Mouse (Mus musculus): ENCODE results near the gene Crtac1. TPM values are rescaled to one million over a fixed set of nuclear protein-coding genes. Genes with fewer than 3 reads are reported as not detected.

The Crtac1 gene
- 42.1 and 44.0 TPM in 2 replicates for polyA plus RNA-seq (2016; fragmentation: Nextera tagmentation; extraction: Ambion mirVana)

DNA sequence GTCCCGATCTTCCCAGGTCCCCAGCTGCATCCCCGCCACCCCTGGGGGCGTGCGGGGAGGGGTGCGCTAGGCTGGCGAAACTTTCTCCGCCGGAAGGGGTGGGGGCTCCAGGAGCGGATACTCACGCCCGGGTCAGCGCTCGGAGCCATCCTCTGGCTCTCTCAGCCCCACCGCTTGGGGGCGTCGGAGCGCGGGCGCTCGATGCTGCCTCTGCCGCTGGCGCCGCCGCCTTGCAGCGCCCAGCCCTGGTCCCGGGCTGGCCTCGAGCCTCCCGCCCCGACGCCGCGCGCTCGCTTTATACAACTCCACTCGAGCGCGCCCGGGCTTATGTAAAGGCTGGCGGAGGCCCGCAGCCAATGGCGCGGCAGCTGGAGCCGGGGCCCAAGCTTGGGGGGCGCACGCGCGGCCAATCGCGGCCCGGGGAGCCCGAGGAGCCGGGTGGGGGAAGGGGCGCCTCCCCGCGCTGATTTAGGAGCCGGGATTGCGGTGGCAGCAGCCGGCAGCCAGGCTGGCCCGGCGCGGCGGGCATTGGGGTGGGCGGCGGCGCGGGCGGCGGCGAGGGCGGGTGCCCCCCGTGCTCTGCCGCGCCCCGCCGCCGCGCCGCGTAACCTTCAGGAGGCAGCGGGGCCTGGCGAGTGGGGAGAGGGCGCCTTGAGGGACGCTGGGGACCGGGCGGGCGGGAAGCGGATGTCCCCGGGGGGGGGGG lies at the start of gene Crtac1:
Crtac1 (minus strand) TSS at position 299 of the 706 bp plus-strand sequence.
- peak within 1 kb of the TSS; percentile 85 for H3K9ac ChIP-seq
- no peaks in the 10 kb centered on the region for H3K9me3 ChIP-seq
- under 1% methylated on average over 81 of the region's 88 CpGs for WGBS
- H3K27ac ChIP-seq = peak within 1 kb of the TSS; percentile 80
- peak within 1 kb of the TSS; percentile 83 for H3K4me2 ChIP-seq (replicated peaks)
- H3K4me1 ChIP-seq = peaks cover 15% of the 10 kb centered on the region
- ATAC-seq (ENCODE audit: low FRiP score, low read depth) = peak; percentile 96
- no peaks in the 10 kb centered on the region for H3K36me3 ChIP-seq
- peaks cover 42% of the 10 kb centered on the region for H3K27me3 ChIP-seq (replicated peaks)
- peak within 1 kb of the TSS; percentile 61 for H3K4me3 ChIP-seq

DNA sequence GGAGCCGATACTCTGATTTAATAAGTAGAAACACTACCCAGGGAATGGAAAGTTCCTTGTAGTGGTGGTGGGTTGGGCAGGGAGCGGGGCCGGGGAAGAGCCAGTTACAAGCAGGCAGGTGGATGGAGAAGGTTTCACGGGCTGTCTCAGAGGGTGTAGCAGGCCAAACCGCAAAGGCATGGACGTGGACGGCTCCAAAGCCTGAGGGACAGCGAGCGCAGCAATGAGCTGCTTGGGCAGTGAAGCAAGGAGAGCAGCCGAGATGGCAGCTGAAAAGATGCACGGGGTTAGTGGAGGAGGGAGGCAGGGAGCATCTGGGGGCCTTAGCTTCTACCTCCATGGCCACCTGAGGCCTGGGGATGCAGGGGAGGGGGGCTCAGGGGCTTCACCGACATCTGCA lies 46.7 kb upstream of the Crtac1 start:
- Histone ChIP-seq H3K27ac (no peak overlapping the region), H3K9me3 (no peaks in the 10 kb centered on the region), H3K4me2 (replicated peaks) (no peak overlapping the region), H3K36me3 (no peaks in the 10 kb centered on the region), H3K9ac (no peak overlapping the region), H3K4me1 (no peaks in the 10 kb centered on the region), H3K27me3 (replicated peaks) (no peaks in the 10 kb centered on the region), H3K4me3 (no peak overlapping the region)
- 52% methylated on average over 12 of the region's 12 CpGs for WGBS
- no peak; the same call in 1 of the 2 replicates for ATAC-seq (ENCODE audit: low FRiP score, low read depth)

DNA sequence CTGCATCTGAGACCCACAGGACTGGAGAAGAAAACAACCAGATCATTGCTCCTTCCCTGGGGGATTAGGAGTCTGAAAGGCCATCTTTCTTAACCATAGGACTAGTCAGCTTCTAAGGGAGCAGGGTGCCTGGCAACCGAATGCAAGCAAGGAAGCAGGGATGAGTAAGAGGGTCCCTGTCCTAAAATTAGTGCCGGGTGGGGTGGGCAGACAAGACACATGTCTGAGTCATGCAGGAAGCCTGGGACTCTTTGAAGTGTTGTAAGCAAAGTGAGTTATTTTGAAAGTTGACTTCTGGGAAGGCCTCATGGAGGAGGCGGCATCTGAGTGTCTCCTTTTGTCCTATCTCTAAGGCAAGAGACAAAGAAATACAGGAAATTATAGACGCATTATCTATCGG lies 46.2 kb upstream of the Crtac1 start:
- no peaks in the 10 kb centered on the region for H3K36me3 ChIP-seq
- WGBS = 82% methylated on average over 5 of the region's 5 CpGs
- no peak overlapping the region for H3K4me2 ChIP-seq (replicated peaks)
- H3K4me1 ChIP-seq = no peaks in the 10 kb centered on the region
- no peaks in the 10 kb centered on the region for H3K27me3 ChIP-seq (replicated peaks)
- H3K4me3 ChIP-seq = no peak overlapping the region
- H3K9ac ChIP-seq = no peak overlapping the region
- H3K9me3 ChIP-seq = no peaks in the 10 kb centered on the region
- H3K27ac ChIP-seq = no peak overlapping the region
- ATAC-seq (ENCODE audit: low FRiP score, low read depth) = no peak

DNA sequence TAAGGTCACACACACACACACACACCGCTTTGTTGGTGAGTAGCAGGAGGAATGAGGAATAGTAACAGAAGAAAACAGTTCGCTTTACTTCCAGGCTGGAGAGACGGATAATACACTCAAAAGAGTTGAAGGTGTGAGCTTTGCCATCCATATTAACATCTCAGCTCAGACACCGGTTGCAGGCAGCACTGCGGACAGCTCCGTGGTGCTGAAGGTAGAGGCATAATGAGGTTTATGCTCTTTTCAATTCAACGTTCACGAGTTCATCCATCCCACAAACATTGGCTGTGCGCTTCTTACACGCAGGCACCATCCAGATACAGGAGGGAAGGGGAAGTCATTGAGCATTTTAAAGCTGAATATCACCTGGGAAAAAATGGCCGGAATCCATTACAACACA lies 41.2 kb upstream of the Crtac1 start:
- no peaks in the 10 kb centered on the region for H3K9me3 ChIP-seq
- no peaks in the 10 kb centered on the region for H3K4me1 ChIP-seq
- no peak overlapping the region for H3K4me2 ChIP-seq (replicated peaks)
- no peaks in the 10 kb centered on the region for H3K27me3 ChIP-seq (replicated peaks)
- H3K27ac ChIP-seq = no peak overlapping the region
- H3K9ac ChIP-seq = no peak overlapping the region
- no peak overlapping the region for H3K4me3 ChIP-seq
- H3K36me3 ChIP-seq = no peaks in the 10 kb centered on the region
- no peak for ATAC-seq (ENCODE audit: low FRiP score, low read depth)
- WGBS = 33% methylated on average over 11 of the region's 11 CpGs

DNA sequence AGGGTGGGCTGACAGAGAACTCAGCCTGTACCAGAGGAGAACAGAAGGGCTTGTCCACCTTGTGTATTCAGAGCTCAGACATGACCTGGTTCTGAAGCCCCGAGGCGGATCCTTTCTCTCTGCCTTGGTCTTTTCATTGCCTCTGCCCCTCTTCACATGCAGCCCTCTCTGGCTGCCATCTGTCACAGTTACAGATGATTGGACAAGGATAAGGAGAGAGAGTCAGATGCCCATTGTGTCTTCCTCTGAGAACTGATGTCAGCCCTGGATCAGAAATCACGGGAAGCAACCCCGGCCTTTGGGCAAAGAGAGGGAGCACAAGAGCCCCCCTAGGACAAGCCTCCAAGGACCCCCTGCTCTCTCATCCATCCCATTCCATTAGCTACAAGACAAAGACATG lies 40.0 kb upstream of the Crtac1 start:
- Histone ChIP-seq H3K27me3 (replicated peaks) (no peaks in the 10 kb centered on the region), H3K9me3 (no peaks in the 10 kb centered on the region), H3K27ac (no peak overlapping the region), H3K4me2 (replicated peaks) (no peak overlapping the region), H3K4me3 (no peak overlapping the region), H3K9ac (no peak overlapping the region), H3K36me3 (no peaks in the 10 kb centered on the region), H3K4me1 (no peaks in the 10 kb centered on the region)
- ATAC-seq (ENCODE audit: low FRiP score, low read depth) = no peak
- WGBS = 59% methylated on average over 4 of the region's 4 CpGs

DNA sequence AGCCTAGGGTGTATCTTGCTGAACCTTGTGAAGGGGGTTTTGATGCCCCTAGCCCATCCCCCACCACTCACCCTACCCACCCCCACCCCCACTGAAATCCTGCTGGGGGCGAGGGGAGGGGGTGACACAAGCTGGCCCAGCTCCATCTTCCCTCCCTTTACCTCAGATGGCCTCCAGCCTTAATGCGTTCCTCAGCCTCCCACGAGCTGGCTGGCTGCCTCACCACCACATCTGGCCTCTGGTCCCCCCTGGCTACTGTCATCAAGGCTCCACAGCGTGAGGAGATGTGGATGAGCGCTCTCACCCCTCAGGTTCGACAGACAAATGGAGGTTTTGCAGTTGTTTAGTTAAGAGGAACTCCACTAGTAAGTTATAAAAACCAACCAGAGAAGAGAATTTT lies 30.3 kb upstream of the Crtac1 start:
- no peak for ATAC-seq (ENCODE audit: low FRiP score, low read depth)
- 0 out of 2 replicates have a peak overlapping the region, but pooled peaks have one; percentile 5 for H3K4me2 ChIP-seq (replicated peaks)
- no peaks in the 10 kb centered on the region for H3K36me3 ChIP-seq
- no peaks in the 10 kb centered on the region for H3K27me3 ChIP-seq (replicated peaks)
- no peak overlapping the region for H3K9ac ChIP-seq
- H3K4me3 ChIP-seq = no peak overlapping the region
- H3K27ac ChIP-seq = no peak overlapping the region
- no peaks in the 10 kb centered on the region for H3K9me3 ChIP-seq
- H3K4me1 ChIP-seq = no peaks in the 10 kb centered on the region; the same call in none of the 2 replicates
- WGBS = 55% methylated on average over 6 of the region's 6 CpGs

DNA sequence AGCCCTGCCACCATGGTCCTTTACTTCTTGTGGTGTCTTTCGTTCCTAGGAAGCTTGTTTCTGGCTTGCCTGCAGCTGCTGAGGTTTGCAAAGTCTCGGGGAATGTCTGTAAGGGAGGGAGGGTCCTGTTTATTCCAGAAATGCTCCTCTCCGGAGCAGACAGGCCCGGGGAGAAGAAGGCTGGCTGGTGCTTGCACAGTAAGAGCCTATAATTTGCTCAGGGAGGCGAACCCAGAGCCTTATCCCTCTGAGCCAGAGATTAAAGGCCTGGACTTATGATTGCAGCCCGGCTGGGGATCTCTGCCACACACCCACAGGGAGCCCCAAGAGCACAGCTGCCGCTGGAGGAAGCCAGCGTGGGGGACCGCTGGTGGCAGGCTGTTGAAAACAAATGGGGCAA lies 29.8 kb upstream of the Crtac1 start:
- no peaks in the 10 kb centered on the region for H3K9me3 ChIP-seq
- WGBS = 52% methylated on average over 9 of the region's 9 CpGs
- no peaks in the 10 kb centered on the region for H3K36me3 ChIP-seq
- H3K27ac ChIP-seq = no peak overlapping the region
- no peaks in the 10 kb centered on the region; the same call in none of the 2 replicates for H3K4me1 ChIP-seq
- 0 out of 2 replicates have a peak overlapping the region, but pooled peaks have one; percentile 5 for H3K4me2 ChIP-seq (replicated peaks)
- H3K9ac ChIP-seq = no peak overlapping the region
- ATAC-seq (ENCODE audit: low FRiP score, low read depth) = no peak
- H3K27me3 ChIP-seq (replicated peaks) = no peaks in the 10 kb centered on the region
- no peak overlapping the region for H3K4me3 ChIP-seq

DNA sequence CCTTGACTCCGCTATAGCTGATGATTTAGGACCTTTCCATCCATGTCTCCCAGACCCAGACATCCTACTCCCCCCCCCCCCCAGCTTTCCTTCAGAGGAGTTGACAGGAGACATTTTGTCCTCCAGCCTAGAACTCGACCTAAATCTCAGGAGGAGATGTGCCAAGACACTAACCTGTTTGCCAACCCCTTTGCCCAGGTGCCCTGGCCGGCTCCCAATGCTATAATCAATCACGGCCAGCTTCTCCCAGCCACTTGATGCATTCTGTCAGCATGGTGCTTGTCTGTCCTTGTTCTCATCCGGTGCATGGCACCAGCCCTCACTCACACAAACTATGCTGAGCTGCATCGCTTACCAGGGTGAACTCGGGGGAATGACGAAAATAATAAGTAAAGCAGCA lies 27.9 kb upstream of the Crtac1 start:
- no peaks in the 10 kb centered on the region for H3K9me3 ChIP-seq
- H3K36me3 ChIP-seq = no peaks in the 10 kb centered on the region
- 88% methylated on average over 8 of the region's 8 CpGs for WGBS
- H3K27me3 ChIP-seq (replicated peaks) = no peaks in the 10 kb centered on the region
- H3K4me1 ChIP-seq = no peaks in the 10 kb centered on the region; the same call in none of the 2 replicates
- H3K9ac ChIP-seq = no peak overlapping the region
- no peak overlapping the region for H3K27ac ChIP-seq
- no peak overlapping the region for H3K4me2 ChIP-seq (replicated peaks)
- H3K4me3 ChIP-seq = no peak overlapping the region
- no peak for ATAC-seq (ENCODE audit: low FRiP score, low read depth)

DNA sequence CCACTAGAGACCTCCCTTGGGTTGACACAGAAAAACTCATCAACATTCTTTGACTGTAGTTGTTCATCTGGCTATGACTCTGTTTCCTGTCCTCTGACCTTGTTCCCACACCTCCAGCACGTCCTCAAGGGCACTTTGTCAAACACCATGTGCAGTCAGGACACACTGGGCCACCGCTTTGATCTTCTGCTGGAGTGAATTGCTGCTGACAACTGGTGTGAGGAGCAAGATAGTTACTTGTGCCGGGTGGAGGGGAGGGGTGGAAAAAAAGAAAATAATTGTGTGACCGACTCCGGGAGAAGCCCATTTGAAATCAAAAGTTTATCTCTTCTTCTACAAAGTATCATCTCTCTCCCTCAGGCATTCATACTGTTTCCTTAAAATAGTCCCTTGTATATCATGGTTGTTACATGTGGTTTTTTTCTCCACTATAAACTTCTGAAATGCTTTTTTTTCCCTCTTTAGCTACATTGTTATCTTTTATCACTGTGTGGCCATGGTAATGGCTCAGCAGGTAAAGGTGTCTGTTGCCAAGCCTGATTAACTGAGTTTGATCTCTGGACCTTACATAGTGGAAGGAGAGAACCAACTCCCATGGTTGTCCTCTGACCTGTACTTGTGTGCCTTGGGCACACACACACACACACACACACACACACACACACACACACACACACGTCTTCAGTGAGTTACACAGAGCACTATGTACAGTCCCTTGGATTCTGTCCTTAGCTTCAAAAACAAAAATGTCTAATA lies 23.1 kb upstream of the Crtac1 start:
- Histone ChIP-seq H3K36me3 (no peaks in the 10 kb centered on the region), H3K4me1 (0 out of 2 replicates have a peak, but pooled peaks cover 4% of the 10 kb centered on the region), H3K27ac (no peak overlapping the region), H3K9ac (no peak overlapping the region), H3K9me3 (no peaks in the 10 kb centered on the region), H3K27me3 (replicated peaks) (no peaks in the 10 kb centered on the region), H3K4me2 (replicated peaks) (no peak overlapping the region), H3K4me3 (no peak overlapping the region)
- no peak for ATAC-seq (ENCODE audit: low FRiP score, low read depth)
- 55% methylated on average over 6 of the region's 6 CpGs for WGBS

DNA sequence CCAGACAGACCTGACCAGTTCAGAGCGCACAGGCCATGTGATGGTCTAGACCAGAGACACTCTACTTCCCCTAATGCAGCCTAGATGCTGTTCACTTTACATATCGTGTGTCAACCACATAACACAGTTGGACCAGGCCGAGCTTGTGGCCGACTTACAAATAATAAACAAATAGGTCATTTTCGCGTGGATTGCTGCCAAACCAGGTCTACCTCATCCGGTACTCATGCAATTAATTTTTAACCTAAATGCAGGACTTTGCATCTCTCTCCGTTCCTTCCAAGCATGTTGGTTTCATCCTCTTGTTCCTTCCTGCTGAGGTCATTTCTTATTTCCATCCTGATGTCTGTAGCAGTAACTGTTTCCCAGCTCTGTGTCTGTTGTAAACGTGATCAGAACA lies 22.4 kb upstream of the Crtac1 start:
- H3K9me3 ChIP-seq = no peaks in the 10 kb centered on the region
- H3K4me3 ChIP-seq = no peak overlapping the region
- 90% methylated on average over 9 of the region's 9 CpGs for WGBS
- 0 out of 2 replicates have a peak, but pooled peaks cover 4% of the 10 kb centered on the region for H3K4me1 ChIP-seq
- no peak overlapping the region for H3K27ac ChIP-seq
- no peak for ATAC-seq (ENCODE audit: low FRiP score, low read depth)
- no peaks in the 10 kb centered on the region for H3K36me3 ChIP-seq
- H3K27me3 ChIP-seq (replicated peaks) = no peaks in the 10 kb centered on the region
- no peak overlapping the region for H3K9ac ChIP-seq
- no peak overlapping the region for H3K4me2 ChIP-seq (replicated peaks)

DNA sequence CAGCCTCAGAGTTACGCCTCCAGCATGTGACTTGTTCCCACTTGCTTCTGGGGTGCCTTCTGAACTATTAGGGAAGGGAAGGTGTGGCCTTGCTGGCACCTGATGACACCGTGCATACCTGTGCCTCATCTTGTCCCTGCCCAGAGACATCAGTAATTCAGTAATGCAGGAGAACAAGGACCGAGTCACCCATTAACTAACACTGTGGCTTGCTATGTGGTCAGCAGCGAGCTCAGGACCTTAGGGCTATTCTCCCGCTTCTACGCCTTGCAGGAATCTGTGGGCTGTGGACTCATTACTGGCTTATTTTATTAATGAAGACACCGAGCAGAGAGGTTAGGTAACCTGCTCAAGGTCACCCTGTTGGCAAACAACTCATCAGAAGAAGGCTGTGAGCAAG lies 21.0 kb upstream of the Crtac1 start:
- Histone ChIP-seq H3K27ac (no peak overlapping the region), H3K4me3 (no peak overlapping the region), H3K36me3 (no peaks in the 10 kb centered on the region), H3K4me1 (0 out of 2 replicates have a peak, but pooled peaks cover 4% of the 10 kb centered on the region), H3K9ac (no peak overlapping the region), H3K27me3 (replicated peaks) (no peaks in the 10 kb centered on the region), H3K9me3 (no peaks in the 10 kb centered on the region), H3K4me2 (replicated peaks) (no peak overlapping the region)
- 85% methylated on average over 7 of the region's 7 CpGs for WGBS
- ATAC-seq (ENCODE audit: low FRiP score, low read depth) = no peak

DNA sequence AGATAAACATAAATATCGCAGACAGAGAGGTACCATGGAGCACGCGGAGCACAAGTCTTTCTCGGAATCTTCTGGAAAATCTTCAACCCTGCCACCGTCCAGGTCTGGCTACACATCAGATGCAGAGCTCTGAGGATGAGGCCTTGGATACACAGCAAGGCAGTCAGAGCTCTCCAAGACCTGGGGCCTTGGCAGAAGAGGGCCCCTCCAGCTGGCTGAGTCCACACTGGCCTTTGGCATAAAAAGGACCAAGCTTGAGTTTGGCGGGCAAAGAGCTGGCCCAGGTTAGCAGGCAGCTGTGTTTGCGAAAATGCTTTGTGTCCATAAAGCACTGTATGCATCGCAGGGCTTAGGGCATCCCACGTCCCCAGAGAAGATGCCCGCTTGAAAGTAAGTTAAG lies 17.0 kb upstream of the Crtac1 start:
- H3K9ac ChIP-seq = no peak overlapping the region
- H3K36me3 ChIP-seq = no peaks in the 10 kb centered on the region
- 0 out of 2 replicates have a peak, but pooled peaks cover 4% of the 10 kb centered on the region for H3K4me1 ChIP-seq
- no peaks in the 10 kb centered on the region for H3K9me3 ChIP-seq
- WGBS = 94% methylated on average over 10 of the region's 10 CpGs
- H3K27ac ChIP-seq = no peak overlapping the region
- no peak for ATAC-seq (ENCODE audit: low FRiP score, low read depth)
- no peak overlapping the region for H3K4me3 ChIP-seq
- no peaks in the 10 kb centered on the region for H3K27me3 ChIP-seq (replicated peaks)
- no peak overlapping the region for H3K4me2 ChIP-seq (replicated peaks)

Data from neural tube, embryonic 12.5 days (tissue).